In the genomic region with DNA sequence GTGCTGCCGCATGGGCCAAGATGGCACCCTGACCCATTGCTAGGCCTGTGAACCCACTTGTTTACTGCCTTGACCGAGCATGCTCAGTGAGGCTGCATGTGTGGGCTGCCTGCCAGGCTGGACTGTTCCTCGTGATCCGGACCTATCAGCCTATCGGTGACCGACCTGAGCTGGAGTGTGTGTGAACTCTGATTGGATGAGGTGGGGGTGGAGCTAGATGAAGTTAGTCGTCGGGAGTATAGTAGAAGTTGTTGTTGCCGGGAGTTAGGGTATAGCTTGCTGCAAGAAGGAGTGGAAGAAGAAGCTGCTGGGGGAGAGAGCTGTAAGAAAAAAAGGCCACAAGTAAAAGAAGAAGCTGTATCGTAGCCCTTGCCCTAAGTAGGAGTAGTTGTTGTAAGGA, we compare ENCODE assay signal across 23 mouse cellular contexts.
"Had no signal": no experiment of that assay in that cellular context is flagged by ENCODE, and none has a peak within 500 bp of the region (broad histone marks: within the 10 kb centered on the region; RNA-seq: fewer than 3 reads in every experiment).

No protein-coding gene starts in this region.

- ATAC-seq: hindbrain, postnatal 0 days; intestine, embryonic 16.5 days had no signal

- H3K27ac ChIP-seq: heart, embryonic 10.5 days; hindbrain, embryonic 13.5 days; hindbrain, embryonic 15.5 days; hindbrain, postnatal 0 days; kidney, embryonic 15.5 days; kidney, postnatal 0 days; limb, embryonic 10.5 days; limb, embryonic 12.5 days had no signal

- H3K9me3 ChIP-seq: heart, embryonic 10.5 days; heart, embryonic 12.5 days; hindbrain, embryonic 13.5 days; hindbrain, embryonic 15.5 days; kidney, embryonic 15.5 days; limb, embryonic 10.5 days; limb, embryonic 12.5 days had no signal

- H3K4me1 ChIP-seq: hindbrain, embryonic 13.5 days; hindbrain, embryonic 15.5 days; limb, embryonic 10.5 days; limb, embryonic 12.5 days had no signal

- H3K4me2 ChIP-seq: heart, embryonic 12.5 days; hindbrain, embryonic 13.5 days; hindbrain, embryonic 15.5 days; kidney, embryonic 15.5 days; limb, embryonic 12.5 days; liver, embryonic 11.5 days had no signal

- H3K9ac ChIP-seq: heart, embryonic 12.5 days; hindbrain, embryonic 13.5 days; hindbrain, embryonic 15.5 days; kidney, embryonic 15.5 days; limb, embryonic 12.5 days had no signal

- DNase-seq: gastrocnemius, postnatal 14 days; gastrocnemius, postnatal 36 days; heart, adult 18-20 months; heart, postnatal 10 days; kidney, adult 11 months; kidney, adult 2 months; kidney, adult 9 months; kidney, postnatal 14 days; kidney, postnatal 36 days; layer of hippocampus, adult 9-11 months; layer of hippocampus, postnatal 36 days; liver had no signal

- H3K36me3 ChIP-seq: heart, embryonic 10.5 days; heart, embryonic 12.5 days; hindbrain, embryonic 13.5 days; hindbrain, embryonic 15.5 days; kidney, embryonic 15.5 days; limb, embryonic 10.5 days; limb, embryonic 12.5 days had no signal

- H3K27me3 ChIP-seq: heart, embryonic 12.5 days; hindbrain, embryonic 13.5 days; hindbrain, embryonic 15.5 days; kidney, embryonic 15.5 days; limb, embryonic 12.5 days had no signal

- H3K4me3 ChIP-seq: heart, embryonic 10.5 days; heart, embryonic 12.5 days; hindbrain, embryonic 13.5 days; hindbrain, embryonic 15.5 days; kidney, embryonic 15.5 days; limb, embryonic 10.5 days; limb, embryonic 12.5 days had no signal
